Mouse (Mus musculus) layer of hippocampus, adult 11-12 months (tissue): ENCODE data around the gene Card11.

Source experiments
- DNase-seq: peaks from one replicate; pipeline ENCODE4 v3.0.0; 2022; ENCODE audit warnings: low spot score

Card11 gene

GRCm38 (mm10) chr5:140918519-140918918, 81.9 kb downstream of the Card11 start:
- no peak for DNase-seq

GRCm38 (mm10) chr5:140917807-140918206, 82.6 kb downstream of the Card11 start:
- DNase-seq = no peak

- no peak for DNase-seq
Measured at GRCm38 (mm10) chr5:140910841-140911240, 89.5 kb downstream of the Card11 start.

GRCm38 (mm10) chr5:140900866-140901265, 99.5 kb downstream of the Card11 start:
- DNase-seq = no peak

- no peak for DNase-seq
Measured at GRCm38 (mm10) chr5:140891080-140891479, 109.3 kb downstream of the Card11 start.

GRCm38 (mm10) chr5:140890050-140890449, 110.3 kb downstream of the Card11 start:
- DNase-seq = no peak

GRCm38 (mm10) chr5:140889539-140889938, 110.8 kb downstream of the Card11 start:
- DNase-seq = peak; percentile 56

- DNase-seq = no peak
Measured at GRCm38 (mm10) chr5:140887871-140888270, 112.5 kb downstream of the Card11 start.

GRCm38 (mm10) chr5:140884966-140885365, 115.4 kb downstream of the Card11 start:
- DNase-seq = peak; percentile 32

- DNase-seq = no peak
Measured at GRCm38 (mm10) chr5:140882391-140882790, 118.0 kb downstream of the Card11 start.

GRCm38 (mm10) chr5:140880151-140880550, 120.2 kb downstream of the Card11 start:
- no peak for DNase-seq

- DNase-seq = no peak
Measured at GRCm38 (mm10) chr5:140878644-140879043, 121.7 kb downstream of the Card11 start.

- no peak for DNase-seq
Measured at GRCm38 (mm10) chr5:140873736-140874307, 126.6 kb downstream of the Card11 start.

- DNase-seq = no peak
Measured at GRCm38 (mm10) chr5:140873039-140873551, 127.3 kb downstream of the Card11 start.

GRCm38 (mm10) chr5:140872532-140873038, 127.8 kb downstream of the Card11 start:
- DNase-seq = no peak

- no peak for DNase-seq
Measured at GRCm38 (mm10) chr5:140871241-140871640, 129.1 kb downstream of the Card11 start.

- peak; percentile 86 for DNase-seq
Measured at GRCm38 (mm10) chr5:140869034-140869433, 131.3 kb downstream of the Card11 start.

GRCm38 (mm10) chr5:140859730-140860129, 140.7 kb downstream of the Card11 start:
- no peak for DNase-seq

- no peak for DNase-seq
Measured at GRCm38 (mm10) chr5:140858335-140858734, 142.0 kb downstream of the Card11 start.

GRCm38 (mm10) chr5:140857432-140858154, 142.8 kb downstream of the Card11 start:
- no peak for DNase-seq

GRCm38 (mm10) chr5:140855909-140856530, 144.4 kb downstream of the Card11 start:
- DNase-seq = no peak

GRCm38 (mm10) chr5:140854700-140855099, 145.7 kb downstream of the Card11 start:
- DNase-seq = no peak

GRCm38 (mm10) chr5:140853723-140854122, 146.7 kb downstream of the Card11 start:
- no peak for DNase-seq
